Mouse (Mus musculus) ZHBTc4 (cell line): ENCODE measurements at regions not wholly inside any gene's neighbourhood (a gene's known extent, or its start where the extent isn't known, plus 50 kb on each side); places are given as distances from the start of the nearest gene placed in this dataset.

Source experiments
- DNase-seq: peaks from one replicate; pipeline ENCODE4 v3.0.0-alpha.2; 2011; ENCODE audit warnings: low read depth, low spot score

- DNase-seq = peak; percentile 98
Measured at GRCm38 (mm10) chrX:77432846-77433810, 77.7 kb upstream of the Tbl1x start.

- DNase-seq = no peak
Measured at GRCm38 (mm10) chrX:77433811-77434192, 77.0 kb upstream of the Tbl1x start.

GRCm38 (mm10) chrX:77443852-77444492 lies 66.8 kb upstream of the Tbl1x start:
- DNase-seq = peak; percentile 57

- no peak for DNase-seq
Measured at GRCm38 (mm10) chrX:77446755-77447154, 64.1 kb upstream of the Tbl1x start.

- DNase-seq = no peak
Measured at GRCm38 (mm10) chrX:77451977-77452675, 58.7 kb upstream of the Tbl1x start.
